Mouse (Mus musculus) CH12.LX (cell line): ENCODE measurements around the gene Polr3gl. TPM values are rescaled to one million over a fixed set of nuclear protein-coding genes. Genes with fewer than 3 reads are reported as not detected.

ENCODE experiments used
- DNase-seq: peaks from one replicate; pipeline ENCODE4 v3.0.0-alpha.2; 2013; ENCODE audit errors: extremely low read depth
- H3K27ac ChIP-seq: 2 replicates; pipeline ENCODE4 v1.5.1; 2012; ENCODE audit warnings: low read depth, mild to moderate bottlenecking, control low read depth, moderate library complexity; ENCODE audit not compliant: insufficient read depth
- H3K27me3 ChIP-seq: replicated peaks from 2 replicates; pipeline ENCODE3; 2012; ENCODE audit warnings: inconsistent platforms
- H3K36me3 ChIP-seq, 2 experiments: replicated peaks in 1 of 2; 2 replicates each; pipeline versions ENCODE3 to v1.6.1; 2012; ENCODE audit warnings: inconsistent platforms in 1 of 2, low read length in 1 of 2, mild to moderate bottlenecking in 1 of 2, mixed read lengths in 1 of 2, moderate library complexity in 1 of 2; ENCODE audit not compliant: control insufficient read depth in 1 of 2, insufficient read depth in 1 of 2
- H3K4me1 ChIP-seq, 2 experiments: 2 replicates each; pipeline ENCODE4 v1.6.1; 2012; ENCODE audit warnings: inconsistent platforms in 1 of 2, moderate library complexity in 1 of 2; ENCODE audit not compliant: insufficient read depth in 2 of 2, control insufficient read depth in 1 of 2
- H3K4me2 ChIP-seq: 2 replicates; pipeline ENCODE4 v1.6.1; 2012; ENCODE audit warnings: low read depth, mild to moderate bottlenecking, control low read depth; ENCODE audit not compliant: poor library complexity, insufficient read depth, severe bottlenecking
- H3K4me3 ChIP-seq, 3 experiments: fragments of 150-350 bp in 1 of 3; sonication (generic) in 1 of 3; replicated peaks in 1 of 3; 2 replicates each; pipeline versions ENCODE3 to v1.5.1; 2011 to 2012; ENCODE audit warnings: low read depth in 2 of 3, low read length in 2 of 3, mild to moderate bottlenecking in 2 of 3, moderate library complexity in 2 of 3, control low read depth in 1 of 3, improper control_type of control experiment in 1 of 3, inconsistent platforms in 1 of 3, mixed read lengths in 1 of 3; ENCODE audit not compliant: poor library complexity in 1 of 3
- H3K79me2 ChIP-seq: replicated peaks from 2 replicates; pipeline ENCODE4 v1.6.1; 2012; ENCODE audit warnings: mild to moderate bottlenecking, moderate library complexity; ENCODE audit not compliant: control insufficient read depth, poor library complexity, insufficient read depth, severe bottlenecking; ENCODE audit errors: extremely low read depth
- H3K9ac ChIP-seq: 2 replicates; pipeline ENCODE4 v1.6.1; 2012; ENCODE audit warnings: low read depth, mild to moderate bottlenecking, control low read depth, moderate library complexity; ENCODE audit not compliant: insufficient read depth
- H3K9me3 ChIP-seq: replicated peaks from 2 replicates; pipeline ENCODE3; 2012; ENCODE audit warnings: low read length, inconsistent platforms, mixed read lengths
- BHLHE40 ChIP-seq: IDR thresholded peaks from 2 replicates; pipeline ENCODE4 v1.6.1; 2011; ENCODE audit warnings: mild to moderate bottlenecking, low read depth, low read length, improper control_type of control experiment
- CHD1 ChIP-seq: IDR thresholded peaks from 2 replicates; pipeline ENCODE4 v1.6.1; 2012; ENCODE audit warnings: low read depth, low read length, improper control_type of control experiment, inconsistent platforms
- CHD2 ChIP-seq: IDR thresholded peaks from 2 replicates; pipeline ENCODE4 v1.6.1; 2011; ENCODE audit warnings: low read length, improper control_type of control experiment
- CTCF ChIP-seq, 2 experiments: IDR thresholded peaks in 1 of 2; conservative IDR thresholded peaks in 1 of 2; 2 replicates each; pipeline ENCODE4 v1.5.1; 2011 to 2012; ENCODE audit warnings: low read depth in 2 of 2, low read length in 2 of 2, improper control_type of control experiment in 1 of 2, inconsistent platforms in 1 of 2, mild to moderate bottlenecking in 1 of 2, moderate library complexity in 1 of 2
- E2F4 ChIP-seq: IDR thresholded peaks from 2 replicates; pipeline ENCODE4 v1.6.1; 2011; ENCODE audit warnings: low read depth, low read length, improper control_type of control experiment; ENCODE audit not compliant: insufficient replicate concordance
- ELF1 ChIP-seq: IDR thresholded peaks from 2 replicates; pipeline ENCODE4 v1.6.1; 2014; ENCODE audit warnings: low read depth, mild to moderate bottlenecking, inconsistent platforms, low read length, improper control_type of control experiment
- EP300 ChIP-seq: IDR thresholded peaks from 2 replicates; pipeline ENCODE4 v1.6.1; 2011; ENCODE audit warnings: low read length, improper control_type of control experiment
- ETS1 ChIP-seq: conservative IDR thresholded peaks from 2 replicates; pipeline ENCODE4 v1.6.1; 2012; ENCODE audit warnings: low read depth, mild to moderate bottlenecking, inconsistent platforms, low read length, improper control_type of control experiment, moderate library complexity
- GABPA ChIP-seq: IDR thresholded peaks from 2 replicates; pipeline ENCODE4 v1.6.1; 2012; ENCODE audit warnings: low read depth, low read length, improper control_type of control experiment, inconsistent platforms; ENCODE audit not compliant: insufficient replicate concordance
- HCFC1 ChIP-seq: IDR thresholded peaks from 2 replicates; pipeline ENCODE4 v1.6.1; 2012; ENCODE audit warnings: low read depth, mild to moderate bottlenecking, inconsistent platforms, low read length, improper control_type of control experiment
- JUND ChIP-seq: conservative IDR thresholded peaks from 2 replicates; pipeline ENCODE4 v1.6.1; 2011; ENCODE audit warnings: low read depth, low read length, improper control_type of control experiment
- KAT2A ChIP-seq: IDR thresholded peaks from 2 replicates; pipeline ENCODE4 v1.6.1; 2012; ENCODE audit warnings: low read length, improper control_type of control experiment, inconsistent platforms; ENCODE audit not compliant: insufficient replicate concordance
- MAFK ChIP-seq: IDR thresholded peaks from 2 replicates; pipeline ENCODE4 v1.6.1; 2011; ENCODE audit warnings: low read length, improper control_type of control experiment; ENCODE audit not compliant: insufficient replicate concordance
- MAX ChIP-seq: IDR thresholded peaks from 2 replicates; pipeline ENCODE4 v1.6.1; 2011; ENCODE audit warnings: low read length, improper control_type of control experiment
- MYC ChIP-seq: IDR thresholded peaks from 2 replicates; pipeline ENCODE4 v1.6.1; 2011; ENCODE audit warnings: low read depth, mild to moderate bottlenecking, improper control_type of control experiment, low read length
- NELFE ChIP-seq: IDR thresholded peaks from 2 replicates; pipeline ENCODE4 v1.6.1; 2011; ENCODE audit warnings: low read depth, low read length, improper control_type of control experiment
- NRF1 ChIP-seq: IDR thresholded peaks from 2 replicates; pipeline ENCODE4 v1.6.1; 2014; ENCODE audit warnings: low read depth, mild to moderate bottlenecking, inconsistent platforms, low read length, improper control_type of control experiment, moderate library complexity
- PAX5 ChIP-seq: IDR thresholded peaks from 2 replicates; pipeline ENCODE4 v1.6.1; 2012; ENCODE audit warnings: low read length, inconsistent platforms, mixed read lengths
- POLR2A ChIP-seq: IDR thresholded peaks from 2 replicates; pipeline ENCODE4 v1.6.1; 2011; ENCODE audit warnings: low read depth, mild to moderate bottlenecking, improper control_type of control experiment, low read length
- POLR2AphosphoS2 ChIP-seq: IDR thresholded peaks from 2 replicates; pipeline ENCODE4 v1.6.1; 2011; ENCODE audit warnings: low read depth, low read length, improper control_type of control experiment
- RAD21 ChIP-seq: IDR thresholded peaks from 2 replicates; pipeline ENCODE4 v1.6.1; 2011; ENCODE audit warnings: low read depth, mild to moderate bottlenecking, low read length, improper control_type of control experiment, moderate library complexity
- RCOR1 ChIP-seq: conservative IDR thresholded peaks from 2 replicates; pipeline ENCODE4 v1.6.1; 2012; ENCODE audit warnings: low read depth, mild to moderate bottlenecking, inconsistent platforms, low read length, improper control_type of control experiment
- SIN3A ChIP-seq: IDR thresholded peaks from 2 replicates; pipeline ENCODE4 v1.6.1; 2012; ENCODE audit warnings: low read length, improper control_type of control experiment, inconsistent platforms
- SMC3 ChIP-seq: IDR thresholded peaks from 2 replicates; pipeline ENCODE4 v1.6.1; 2011; ENCODE audit warnings: low read depth, low read length, improper control_type of control experiment
- TBP ChIP-seq: conservative IDR thresholded peaks from 2 replicates; pipeline ENCODE4 v1.6.1; 2011; ENCODE audit warnings: low read depth, low read length, improper control_type of control experiment
- TCF12 ChIP-seq: IDR thresholded peaks from 2 replicates; pipeline ENCODE4 v1.6.1; 2014; ENCODE audit warnings: low read depth, mild to moderate bottlenecking, inconsistent platforms, low read length, improper control_type of control experiment
- UBTF ChIP-seq: IDR thresholded peaks from 2 replicates; pipeline ENCODE4 v1.6.1; 2012; ENCODE audit warnings: low read depth, mild to moderate bottlenecking, inconsistent platforms, low read length, improper control_type of control experiment, moderate library complexity
- USF2 ChIP-seq: conservative IDR thresholded peaks from 2 replicates; pipeline ENCODE4 v1.6.1; 2011; ENCODE audit warnings: low read depth, low read length, improper control_type of control experiment
- ZKSCAN1 ChIP-seq: IDR thresholded peaks from 2 replicates; pipeline ENCODE4 v1.6.1; 2012; ENCODE audit warnings: low read depth, inconsistent platforms, low read length, improper control_type of control experiment, borderline replicate concordance
- ZMIZ1 ChIP-seq: IDR thresholded peaks from 2 replicates; pipeline ENCODE4 v1.6.1; 2012; ENCODE audit warnings: low read depth, mild to moderate bottlenecking, inconsistent platforms, low read length, improper control_type of control experiment
- dilution Hi-C: fragments of 300-500 bp; cut with MboI; formaldehyde crosslinking; loops from 2 replicates; pipeline ENCODE4 v1.14.3; 2020; ENCODE audit warnings: low sequenced_read_pairs; ENCODE audit not compliant: extremely low pct_unique_long_range_greater_than_20kb, extremely low pct_ligation_motif_present
- in situ Hi-C: fragments of 300-500 bp; cut with MboI; formaldehyde crosslinking; loops from 3 replicates; pipeline ENCODE4 v1.14.3; 2019; ENCODE audit warnings: low sequenced_read_pairs, low pct_ligation_motif_present, low pct_unique_long_range_greater_than_20kb, mixed read lengths
- polyA plus RNA-seq: library from polyadenylated mRNA; unstranded; fragments of >175 nt; gene quantifications from 2 replicates; pipeline ENCODE4 v1.2.1, GENCODE M21; 2012; ENCODE audit warnings: low read depth; ENCODE audit not compliant: insufficient read length
- total RNA-seq, 2 experiments: library from RNA; depleted of rRNA; stranded (reverse); fragments of 300-350 nt in 1 of 2; fragments of >200 nt in 1 of 2; gene quantifications; 2 replicates each; pipeline ENCODE4 v1.2.3; 2012 to 2014

Polr3gl gene
- total and polyA plus RNA-seq, 3 experiments = 13.7 to 18.8 (median 15.7) TPM

- TF ChIP-seq UBTF = no peak
- TF ChIP-seq, all 38 proteins: peak for 0
- in situ Hi-C loops = no loop called here
- Histone ChIP-seq H3K27ac (peak overlapping the region; percentile 26; the same call in 1 of the 2 replicates), H3K9me3 (no peaks in the 10 kb centered on the region), H3K4me2 (peak overlapping the region; percentile 88), H3K36me3 (peaks cover 29 to 66% of the 10 kb centered on the region in 2 experiments), H3K9ac (peak overlapping the region; percentile 89), H3K27me3 (no peaks in the 10 kb centered on the region), H3K4me3 (peak overlapping the region; percentile 67 to 91 (median 70)), H3K79me2 (peaks cover 10% of the 10 kb centered on the region), H3K4me1 (peaks cover 6 to 30% of the 10 kb centered on the region in 2 experiments)
- dilution Hi-C loops = no loop called here
- no peak for DNase-seq
Measured at GRCm38 (mm10) chr3:96635906-96636305, 41.9 kb upstream of the Polr3gl start.

GRCm38 (mm10) chr3:96634928-96635879, 41.2 kb upstream of the Polr3gl start, which contains the start of the genes Pex11b and Gm42957:
Gene Pex11b (plus strand): TSS chr3:96635376.
Gene Gm42957 (plus strand): TSS chr3:96635474.
- H3K4me1 ChIP-seq = peaks cover 6 to 33% of the 10 kb centered on the region in 2 experiments
- peak; percentile 82 for DNase-seq
- dilution Hi-C loops (no loop called here), in situ Hi-C loops (loop anchor here (5.0 kb wide), 1 partner anchor 43 kb away; the partner anchor contains the start of gene Polr3gl)
- peaks cover 17% of the 10 kb centered on the region for H3K79me2 ChIP-seq
- peak within 1 kb of the TSS; percentile 67 to 91 (median 70) for H3K4me3 ChIP-seq
- no peaks in the 10 kb centered on the region for H3K27me3 ChIP-seq
- H3K4me2 ChIP-seq = peak within 1 kb of the TSS; percentile 88
- peak within 1 kb of the TSS; percentile 89 for H3K9ac ChIP-seq
- peaks cover 30 to 64% of the 10 kb centered on the region in 2 experiments for H3K36me3 ChIP-seq
- H3K9me3 ChIP-seq = no peaks in the 10 kb centered on the region
- H3K27ac ChIP-seq = peak within 1 kb of the TSS; percentile 38
- TF ChIP-seq MAFK (no peak), POLR2A (peak; percentile 85), MYC (peak; percentile 64), EP300 (no peak), TBP (peak; percentile 75), UBTF (peak; percentile 77; the same call in 1 of the 2 replicates), ZMIZ1 (peak; percentile 28; the same call in 1 of the 2 replicates), GABPA (no peak), SIN3A (peak; percentile 79), MAX (peak; percentile 37; the same call in 1 of the 2 replicates), CHD1 (no peak), ZKSCAN1 (no peak), CHD2 (no peak), RCOR1 (no peak), ETS1 (no peak), NELFE (peak; percentile 75), HCFC1 (peak; percentile 76), BHLHE40 (0 out of 2 replicates have a peak, but pooled peaks have one; percentile 18), ELF1 (peak; percentile 51; the same call in 1 of the 2 replicates), SMC3 (no peak), NRF1 (peak; percentile 38; the same call in 1 of the 2 replicates), TCF12 (peak; percentile 66), JUND (no peak), KAT2A (no peak), CTCF (conservative IDR thresholded peaks at IDR 0.05 in 1 of 2, IDR thresholded peaks at IDR 0.05 in 1 of 2; ENCODE audit: low read depth in 2 of 2, low read length in 2 of 2) (peak in 1 of 2 experiments; percentile 43; a peak in 2 of 4 replicates), PAX5 (no peak), RAD21 (no peak), POLR2AphosphoS2 (peak; percentile 81; the same call in 1 of the 2 replicates), USF2 (no peak), E2F4 (no peak)
